Mouse (Mus musculus) spleen, postnatal 10 days (tissue): Measurements from ENCODE around the gene Cdkn1b.

Experiments used
- DNase-seq, 2 experiments: peaks; one replicate each; pipeline ENCODE4 v3.0.0; 2021 to 2022; ENCODE audit warnings: low spot score in 2 of 2

The Cdkn1b gene

DNA sequence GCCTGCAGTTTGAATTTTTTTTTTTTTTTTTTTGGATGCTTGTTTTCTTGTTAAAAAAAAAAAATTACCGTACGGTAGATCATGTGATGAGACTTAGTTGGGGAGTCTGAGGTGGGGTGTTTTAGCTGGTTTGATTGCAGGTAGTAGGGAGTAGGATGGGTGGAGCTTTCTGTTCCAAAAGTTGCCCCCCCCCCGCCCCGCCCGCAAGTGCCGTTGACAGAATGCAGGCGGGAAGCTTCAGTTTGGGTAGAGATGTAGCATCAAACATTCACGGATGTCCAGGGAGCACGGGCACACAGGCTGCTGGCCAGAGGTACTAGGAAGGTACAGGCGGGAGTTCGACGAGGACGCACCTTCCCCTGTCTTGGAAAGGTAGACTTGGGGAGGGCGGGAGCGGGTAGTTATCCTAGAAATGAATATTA is 8.7 kb downstream of the Cdkn1b start:
- DNase-seq: peak; percentile 75 to 78

DNA sequence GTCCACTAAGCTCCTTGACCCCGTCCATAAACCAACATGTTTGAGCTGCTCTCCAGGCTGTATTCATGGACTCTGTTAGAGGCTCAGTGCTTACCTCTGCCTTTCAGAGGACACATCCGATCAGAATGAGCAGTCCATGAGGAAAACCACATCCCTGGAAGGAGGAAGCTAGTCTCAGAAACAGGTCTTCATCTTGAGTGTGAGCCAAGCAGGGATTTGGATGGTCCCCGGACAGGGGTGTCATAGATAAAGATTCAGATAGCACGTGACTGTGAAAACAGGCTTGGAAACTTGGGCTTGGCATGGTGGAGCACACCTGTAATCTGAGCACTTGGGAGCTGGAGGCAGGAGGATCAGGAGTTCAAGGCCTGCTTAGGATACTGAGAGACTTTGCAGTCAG is 9.7 kb downstream of the Cdkn1b start:
- DNase-seq: peak in 1 of 2 experiments; percentile 63

DNA sequence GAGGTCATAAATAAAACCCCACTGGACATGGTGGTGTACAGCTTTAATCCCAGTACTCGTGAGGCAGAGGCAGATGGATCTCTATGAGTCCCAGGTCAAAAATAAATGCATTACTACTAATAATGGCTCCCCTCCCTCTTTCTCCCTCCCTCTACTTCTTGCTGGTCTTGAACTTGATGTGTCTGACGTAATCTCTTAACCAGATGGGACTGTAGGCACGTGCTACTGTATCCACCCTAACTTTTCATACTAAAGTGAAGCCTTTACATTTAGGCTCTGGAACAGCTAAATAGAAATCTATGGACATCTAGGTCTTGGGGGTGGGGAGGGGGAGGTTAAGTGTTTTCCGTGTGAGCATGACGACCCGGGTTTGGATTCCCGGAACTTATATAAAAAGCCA is 10.2 kb downstream of the Cdkn1b start:
- no peak for DNase-seq

DNA sequence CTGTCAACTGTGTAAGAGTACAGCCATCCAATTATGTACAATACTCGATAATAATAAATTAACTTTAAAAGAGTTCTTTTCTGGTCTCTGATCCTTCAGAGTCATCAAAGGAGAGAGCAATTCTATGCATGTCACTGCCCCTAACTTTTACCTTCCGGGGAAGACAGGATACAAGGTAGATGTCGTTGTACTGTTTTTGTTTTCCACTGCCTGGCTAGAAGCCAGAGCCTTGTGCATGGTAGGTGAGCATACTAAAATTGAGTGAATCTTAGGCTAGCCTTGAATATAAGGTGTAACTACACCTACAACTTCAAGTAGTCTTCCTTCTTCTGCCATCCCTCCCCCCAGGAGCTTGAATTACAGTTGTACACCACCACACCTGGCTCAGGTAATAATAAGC is 10.9 kb downstream of the Cdkn1b start:
- DNase-seq: no peak

DNA sequence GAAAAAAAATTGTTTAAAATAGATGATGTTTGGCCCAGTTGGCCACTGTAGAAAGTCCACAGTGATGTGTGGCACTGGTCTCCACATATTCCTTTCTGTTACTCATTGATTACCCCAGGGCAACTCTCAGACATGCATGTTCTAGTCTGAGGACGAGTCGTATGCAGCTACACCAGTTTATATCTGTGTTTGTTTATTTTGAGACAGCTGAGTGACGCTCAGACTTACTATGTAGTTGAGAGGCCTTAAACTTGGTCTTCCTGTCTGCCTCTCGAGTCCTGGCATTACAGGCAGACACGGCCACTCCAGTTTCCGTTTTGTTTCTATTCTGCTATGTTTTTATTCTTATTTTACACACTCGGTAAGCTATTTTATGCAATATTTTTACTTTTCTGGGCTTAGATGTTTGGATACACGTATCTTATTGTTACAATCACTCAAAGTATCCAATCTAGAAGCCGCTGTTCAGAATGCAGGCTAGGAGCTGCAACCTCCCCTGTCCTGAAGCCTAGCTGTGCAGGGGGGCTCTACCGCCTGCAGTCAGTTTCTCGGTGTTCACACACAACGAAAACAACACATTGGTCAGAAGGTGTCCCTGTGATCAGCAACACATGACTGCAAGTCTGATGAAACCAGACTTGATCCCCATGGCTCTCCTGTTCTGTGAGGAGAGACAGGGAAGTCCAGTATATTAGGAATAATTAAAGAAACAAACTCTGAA is 12.4 kb downstream of the Cdkn1b start:
- no peak for DNase-seq

DNA sequence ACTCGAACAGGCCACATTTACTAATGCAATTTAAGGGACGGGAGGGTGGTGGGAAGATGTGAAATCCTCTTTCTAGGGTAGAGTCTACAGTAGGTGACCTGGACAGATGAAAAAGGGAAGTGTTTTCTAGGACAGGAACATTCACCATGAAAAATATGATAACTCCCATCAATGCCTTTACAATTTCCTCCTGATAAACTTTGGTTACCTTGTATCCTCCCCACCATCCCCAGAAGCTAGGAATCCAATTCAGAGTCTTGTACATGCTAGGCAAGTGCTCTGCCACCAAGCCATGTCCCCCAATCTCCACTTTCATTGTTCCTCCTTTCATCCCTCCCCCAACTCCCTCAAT is 13.0 kb downstream of the Cdkn1b start:
- DNase-seq: no peak

DNA sequence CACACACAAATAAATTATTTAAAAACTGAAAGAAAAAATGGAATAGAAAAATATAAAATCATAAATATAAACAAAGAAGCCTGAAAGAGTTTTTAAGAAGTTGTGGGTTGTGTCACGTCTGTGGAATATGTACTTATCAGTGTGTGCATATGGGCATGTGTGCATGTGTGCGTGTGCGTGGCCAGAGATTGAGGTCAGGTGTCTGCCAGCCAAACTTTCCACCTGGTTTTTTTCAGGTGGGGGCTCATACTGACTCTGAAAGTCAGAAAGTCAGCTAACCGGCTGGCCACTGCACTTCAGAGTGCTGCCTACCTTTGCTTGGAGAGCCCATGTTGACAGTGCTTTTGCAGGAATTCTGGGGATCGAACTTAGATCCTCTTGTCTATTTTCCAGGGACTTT is 14.1 kb downstream of the Cdkn1b start:
- DNase-seq: no peak

DNA sequence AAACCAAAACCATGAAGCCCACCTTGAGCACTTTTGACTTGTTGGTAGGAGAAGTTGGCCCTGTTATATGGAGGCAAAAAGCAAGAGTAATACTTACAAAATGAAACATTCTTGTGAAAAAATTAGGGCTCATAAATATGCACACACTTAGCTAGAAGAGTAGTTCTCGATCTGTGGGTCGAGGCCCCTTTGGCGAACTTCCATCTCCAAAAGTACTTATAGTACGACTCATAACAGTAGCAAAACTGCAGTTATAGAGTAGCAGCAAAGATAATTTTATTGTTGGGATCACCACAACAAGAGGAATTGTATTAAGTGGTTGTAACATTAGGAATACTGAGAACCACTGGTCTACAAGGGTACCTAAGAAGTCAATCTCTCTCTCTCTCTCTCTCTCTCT is 19.6 kb downstream of the Cdkn1b start:
- no peak for DNase-seq

DNA sequence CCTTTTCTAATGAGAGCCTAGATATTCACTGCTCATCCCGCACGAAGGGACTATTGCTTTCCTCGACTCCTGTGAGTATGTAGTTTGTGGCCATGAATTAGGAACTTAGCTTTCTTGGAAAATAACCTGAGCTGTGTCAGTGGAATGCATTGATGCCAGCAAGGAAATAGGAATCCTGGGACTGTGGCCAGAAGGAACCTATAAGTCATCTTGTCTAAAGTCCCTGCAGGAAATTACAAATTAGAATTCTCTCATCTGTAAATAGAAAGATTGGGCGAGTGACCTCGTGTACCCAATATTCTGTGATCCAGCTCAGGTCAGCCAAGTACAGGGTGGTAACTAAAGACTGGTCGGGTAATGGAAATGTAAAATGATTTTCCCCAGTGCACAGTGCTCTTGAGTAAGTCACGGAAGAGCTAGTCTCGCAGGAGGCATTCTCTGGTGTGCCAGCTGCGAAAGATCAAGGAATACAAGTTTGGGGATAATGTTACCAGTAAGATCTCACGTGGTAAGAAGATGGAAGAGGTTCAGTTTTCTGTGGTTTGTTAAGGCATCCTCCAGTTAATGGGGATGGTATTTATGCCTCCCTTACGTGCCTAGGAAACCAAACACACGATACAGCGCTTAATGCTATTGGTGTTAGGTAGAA is 23.7 kb downstream of the Cdkn1b start:
- DNase-seq: no peak

DNA sequence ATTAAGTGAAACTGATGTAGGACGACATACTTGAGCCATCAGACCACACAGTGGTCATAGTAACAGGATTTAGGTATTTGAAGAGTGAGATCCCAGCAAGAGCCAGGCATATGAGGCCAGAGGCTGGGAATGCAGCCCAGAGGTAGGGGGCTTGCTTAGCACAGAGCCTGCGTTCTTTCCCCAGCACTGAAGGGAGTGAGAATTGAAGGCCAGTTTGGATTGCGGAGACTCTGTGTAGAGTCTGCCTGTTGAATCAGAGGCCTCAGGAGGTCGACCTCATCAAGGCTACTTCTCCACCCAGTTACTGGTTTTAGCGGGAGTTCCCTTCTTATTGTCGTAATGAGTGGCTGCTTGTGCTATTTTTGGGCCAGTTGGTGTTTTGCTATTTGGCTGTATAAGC is 25.9 kb downstream of the Cdkn1b start:
- DNase-seq: no peak

DNA sequence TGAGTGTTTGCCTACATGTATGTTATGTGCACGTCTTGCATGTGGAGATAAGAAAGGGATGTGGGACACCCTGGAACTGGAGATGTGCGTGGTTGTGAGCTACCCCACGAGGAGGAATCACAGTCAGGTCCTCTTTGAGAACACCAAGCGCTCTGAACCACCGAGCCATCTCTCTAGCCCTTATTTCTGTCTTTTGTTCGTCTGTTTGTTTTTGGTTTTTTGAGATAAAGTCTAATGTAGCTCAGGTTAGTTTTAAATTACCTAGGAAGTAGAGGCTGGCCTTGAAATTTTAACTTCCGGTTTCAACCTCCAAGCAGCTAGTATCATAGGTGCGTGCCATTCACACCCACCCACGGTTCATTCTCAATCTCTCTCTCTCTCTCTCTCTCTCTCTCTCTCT is 26.7 kb downstream of the Cdkn1b start:
- DNase-seq: no peak

DNA sequence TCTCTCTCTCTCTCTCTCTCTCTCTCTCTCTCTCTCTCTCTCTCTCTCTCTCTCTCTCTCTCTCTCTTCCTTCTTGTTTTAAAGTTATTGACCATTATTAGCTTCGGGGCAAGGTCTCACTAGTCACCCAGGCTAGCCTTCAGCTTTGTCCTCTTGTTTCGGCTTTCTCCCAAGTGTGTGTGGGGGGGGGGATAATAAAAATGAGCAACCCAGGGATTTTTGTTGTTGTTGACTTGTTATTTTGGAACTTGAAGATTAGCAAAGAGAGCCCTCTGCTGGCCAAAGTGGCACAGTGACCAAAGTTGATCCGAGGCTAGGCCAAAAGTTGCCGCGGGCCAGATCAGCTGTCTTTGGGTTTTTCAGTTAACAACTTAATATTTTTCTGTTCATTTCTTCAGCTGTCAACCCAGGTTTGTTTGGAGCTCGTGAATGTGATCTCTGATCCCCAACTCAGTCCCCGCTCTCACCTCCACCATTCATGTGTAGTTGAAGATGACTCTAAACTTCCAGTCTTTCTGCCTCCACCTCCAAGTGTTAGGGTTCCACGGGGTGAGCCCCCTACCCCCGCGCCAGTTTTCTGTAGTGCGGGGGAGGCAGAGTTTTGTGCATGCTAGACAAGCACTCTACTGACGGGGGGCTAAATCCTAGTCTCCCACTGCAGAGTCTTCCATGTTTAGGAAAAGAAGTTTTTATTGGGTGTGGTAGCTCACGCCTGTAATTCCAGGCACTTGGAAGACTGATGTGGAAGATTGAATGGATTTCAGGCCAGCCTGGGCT is 27.3 kb downstream of the Cdkn1b start:
- peak; percentile 54 to 82 for DNase-seq

DNA sequence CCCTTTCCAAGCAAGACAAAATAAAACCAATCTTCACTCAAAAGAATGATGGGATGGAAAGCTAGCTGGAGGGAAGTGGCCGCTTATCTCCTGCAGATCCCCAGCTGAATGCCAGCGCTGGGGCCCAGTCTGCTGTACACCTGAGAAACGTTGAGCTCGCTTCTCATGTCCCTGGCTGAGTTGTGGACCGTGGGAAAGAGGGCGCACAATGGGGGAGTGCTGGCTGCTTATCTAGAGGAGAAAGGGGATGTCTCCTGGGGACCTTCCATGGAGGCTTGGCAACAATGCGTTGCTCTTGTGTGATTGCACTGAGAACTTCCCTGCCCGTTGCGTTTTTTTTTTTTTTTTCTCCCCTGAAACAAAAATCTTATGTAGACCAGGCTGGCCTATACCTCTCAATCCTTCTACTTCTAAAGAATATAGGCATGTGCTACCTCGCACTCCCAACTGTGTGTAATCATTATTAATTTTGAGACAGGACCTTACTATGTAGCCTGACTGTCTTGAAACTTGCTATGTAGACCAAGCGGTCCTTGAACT is 28.4 kb downstream of the Cdkn1b start:
- DNase-seq: no peak

DNA sequence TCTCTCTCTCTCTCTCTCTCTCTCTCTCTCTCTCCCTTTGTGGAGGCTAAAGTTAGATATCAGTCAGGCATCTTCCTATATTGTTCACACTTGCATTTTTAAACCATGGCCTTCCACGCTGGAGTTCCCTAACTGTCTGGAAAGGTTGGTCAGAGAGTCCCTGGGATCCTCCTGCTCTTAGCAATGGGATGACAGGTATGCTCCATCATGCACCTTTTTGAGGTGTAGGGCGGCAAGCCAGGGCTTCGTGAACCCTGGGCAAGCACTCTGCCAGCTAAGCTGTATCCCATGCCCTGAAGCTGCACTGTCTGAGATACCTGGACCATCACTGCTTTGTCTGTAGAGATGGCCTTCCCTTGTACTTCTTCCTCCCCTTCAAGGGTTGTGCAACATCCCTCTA is 29.0 kb downstream of the Cdkn1b start:
- no peak for DNase-seq

DNA sequence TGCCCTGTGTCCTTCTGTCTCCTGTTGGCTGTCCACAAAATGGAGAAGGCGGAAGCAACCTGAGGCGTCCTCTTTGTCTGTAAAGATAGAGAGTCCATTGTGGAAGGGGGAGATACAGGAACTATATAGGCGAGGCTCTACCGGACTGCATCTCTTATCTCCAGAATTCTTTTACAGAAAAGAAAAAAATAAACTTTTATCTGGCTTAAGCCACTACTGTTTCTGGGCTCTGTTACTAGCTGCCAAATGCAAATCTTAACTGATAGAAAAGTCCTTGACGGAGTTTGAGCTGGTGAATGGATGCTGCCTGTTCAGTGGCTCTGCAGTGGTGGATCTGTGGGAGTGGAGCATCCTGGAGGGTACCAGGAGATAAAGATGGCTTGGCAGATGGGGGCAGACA is 31.2 kb downstream of the Cdkn1b start:
- no peak for DNase-seq

DNA sequence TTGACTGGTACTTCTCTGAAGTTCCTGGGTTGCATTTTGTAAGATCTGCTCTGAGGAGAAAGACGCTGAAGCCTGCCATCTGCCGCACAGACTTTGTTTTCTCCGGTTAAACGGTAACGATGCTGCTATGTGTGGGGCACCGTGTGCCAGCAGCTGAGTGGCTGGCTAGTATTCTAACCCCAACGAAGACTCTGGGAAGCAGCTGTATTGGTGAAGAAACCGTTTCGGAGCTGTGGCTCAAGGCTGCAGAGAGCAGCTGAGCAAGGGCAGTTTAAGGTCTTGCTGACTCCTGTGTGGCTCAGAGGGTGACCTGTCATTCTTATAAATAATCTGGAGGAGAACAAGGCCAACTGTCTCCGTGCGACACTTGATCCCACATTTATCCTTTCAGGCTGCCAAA is 33.8 kb downstream of the Cdkn1b start:
- DNase-seq: no peak

DNA sequence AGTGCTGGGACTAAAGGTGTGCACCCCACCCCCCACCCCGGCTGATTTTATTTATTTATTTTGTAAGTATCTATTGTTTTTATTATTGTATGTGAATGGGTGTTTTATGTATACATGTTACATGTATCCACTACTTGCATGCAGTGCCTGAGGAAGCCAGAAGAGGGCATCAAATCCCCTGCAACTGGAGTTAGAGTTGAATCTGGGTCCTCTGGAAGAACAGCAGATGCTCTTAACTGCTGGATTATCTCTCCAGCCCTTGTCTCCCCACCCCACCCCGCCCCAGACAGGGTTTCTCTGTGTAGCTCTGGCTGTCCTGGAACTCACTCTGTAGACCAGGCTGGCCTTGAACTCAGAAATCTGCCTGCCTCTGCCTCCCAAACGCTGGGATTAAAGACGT is 36.2 kb downstream of the Cdkn1b start:
- DNase-seq: peak in 1 of 2 experiments; percentile 48

DNA sequence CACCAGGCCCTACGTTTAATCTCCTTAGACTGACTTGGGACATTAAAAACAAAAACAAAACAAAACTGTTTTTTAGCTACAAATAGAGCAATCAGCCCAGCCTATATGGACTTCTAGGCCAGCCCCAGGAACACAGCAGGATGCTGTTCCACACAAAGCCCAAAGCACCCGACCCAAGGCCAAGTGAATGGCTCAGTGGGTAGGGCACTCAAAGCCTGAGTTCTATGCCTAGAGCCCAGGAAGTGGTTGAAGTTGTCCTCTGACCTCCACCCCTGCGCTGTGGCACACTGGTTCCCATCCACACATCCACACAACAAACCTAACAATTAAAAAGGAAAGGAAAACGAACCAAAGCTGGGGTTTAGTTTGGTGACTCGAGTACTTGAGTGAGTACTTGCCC is 41.1 kb downstream of the Cdkn1b start:
- no peak for DNase-seq

DNA sequence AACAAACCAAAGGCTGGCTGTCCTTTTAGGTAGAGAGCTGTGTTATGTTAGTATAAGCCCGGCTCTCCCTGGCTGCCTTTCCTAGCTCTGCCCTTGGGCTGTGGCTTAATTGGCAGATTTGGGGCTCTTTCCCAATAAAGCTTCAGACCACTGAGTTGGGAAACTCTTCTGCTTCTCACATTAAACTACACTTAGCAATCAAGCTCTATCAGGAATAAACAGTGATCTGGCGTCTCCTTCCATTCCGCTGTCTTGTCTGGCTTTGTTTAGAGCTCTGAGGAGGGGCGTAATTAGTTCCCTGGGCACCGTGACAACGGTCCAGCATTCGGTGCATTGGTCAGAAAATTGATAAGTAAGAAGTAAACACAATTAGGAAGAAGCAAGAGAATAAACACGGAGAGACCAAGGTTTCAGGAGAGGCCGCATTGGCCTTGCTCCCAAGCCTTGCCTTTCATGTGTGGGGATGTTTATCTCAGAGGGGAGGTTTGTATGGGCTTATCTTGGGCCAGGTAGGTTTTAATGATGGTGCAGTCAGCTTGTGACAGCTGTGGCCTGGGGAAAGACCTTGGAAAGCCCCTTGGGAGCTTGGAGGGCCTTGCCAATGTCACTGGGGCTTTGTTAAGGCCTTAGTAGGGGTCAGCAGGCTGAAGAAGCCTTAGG is 41.8 kb downstream of the Cdkn1b start:
- no peak for DNase-seq

DNA sequence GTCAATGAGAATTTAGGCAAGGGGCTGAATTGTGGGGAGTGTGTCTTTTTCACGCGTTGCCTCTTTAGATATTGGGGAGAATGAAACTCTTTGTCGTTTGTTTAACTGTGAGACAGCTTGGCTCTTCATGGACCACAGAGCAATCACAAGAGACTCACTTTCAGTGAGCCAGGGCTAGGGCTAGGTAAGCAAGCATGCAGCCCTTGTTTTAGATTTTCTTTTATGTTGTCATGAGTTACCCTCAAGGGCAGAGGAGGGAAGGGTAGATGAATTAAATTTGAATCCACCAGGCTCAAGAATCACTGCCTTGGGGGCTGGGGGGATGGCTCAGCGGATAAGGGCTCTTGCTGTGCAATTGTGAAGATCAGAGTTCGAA is 42.3 kb downstream of the Cdkn1b start:
- no peak for DNase-seq

DNA sequence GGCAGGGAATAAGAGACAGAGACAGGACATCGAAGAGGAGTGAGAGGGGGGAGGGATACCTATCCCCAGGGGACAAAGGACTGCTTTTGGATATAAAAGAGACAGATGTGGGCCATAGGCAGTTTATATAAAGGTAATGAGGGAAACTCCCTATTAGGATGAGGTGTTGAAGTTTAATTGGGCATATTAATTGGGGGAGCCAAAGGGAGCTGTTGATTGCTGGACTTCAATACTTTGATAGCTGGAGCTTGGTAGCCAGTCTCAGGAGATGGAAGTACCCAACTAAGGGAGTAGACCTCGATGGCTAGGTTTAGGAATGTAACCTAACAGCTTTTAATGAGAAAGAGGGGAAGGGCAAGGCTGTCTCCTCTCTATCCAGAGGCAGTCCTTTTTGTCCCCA is 43.7 kb downstream of the Cdkn1b start:
- no peak for DNase-seq

DNA sequence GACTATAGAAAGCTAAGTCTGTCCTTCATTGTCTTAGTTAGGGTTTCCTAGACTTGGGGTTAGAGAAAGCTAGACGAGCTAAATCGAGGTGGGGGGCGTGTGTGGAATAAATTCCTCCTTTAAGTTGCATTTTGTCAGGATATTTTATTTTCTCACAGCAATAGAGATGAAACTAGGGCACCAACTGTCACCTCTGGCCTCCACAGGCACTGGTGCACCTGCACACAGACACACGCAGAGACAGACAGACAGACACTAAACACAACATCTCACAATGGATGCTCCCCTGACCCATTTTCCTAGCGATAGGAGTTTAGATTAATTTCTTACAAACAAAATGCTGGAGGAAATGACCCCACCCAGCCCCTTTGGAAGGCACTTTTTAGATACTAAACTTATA is 46.5 kb downstream of the Cdkn1b start:
- no peak for DNase-seq
